Mouse (Mus musculus) frontal cortex, postnatal 25 days (tissue): ENCODE data around the gene Taf1d.
A peak's percentile ranks its signal among the peaks of the same experiment; 100 is the strongest.
"Not testable (repeated sequence)": the region's sequence is repeated elsewhere in the genome, so short reads cannot be mapped to it uniquely, and the experiment has no call there.

Source experiments
- DNase-seq, 2 experiments: peaks; one replicate each; pipeline ENCODE4 v3.0.0; 2022; ENCODE audit warnings: low spot score in 2 of 2

Gene Taf1d

GRCm38 (mm10) chr9:15305503-15306397 lies at the start of gene Taf1d:
Gene Taf1d, plus strand, starts transcription at chr9:15306214.
- DNase-seq = peak; percentile 88 to 95

GRCm38 (mm10) chr9:15256214-15256613 lies 49.8 kb upstream of the Taf1d start:
- DNase-seq = no peak

- no peak for DNase-seq
These were observed 44.0 kb upstream of the Taf1d start for GRCm38 (mm10) chr9:15261980-15262379.

- no peak for DNase-seq
These were observed 42.5 kb upstream of the Taf1d start for GRCm38 (mm10) chr9:15263487-15263886.

- no peak for DNase-seq
These were observed 32.0 kb upstream of the Taf1d start for GRCm38 (mm10) chr9:15273981-15274380.

GRCm38 (mm10) chr9:15276855-15277254 lies 29.2 kb upstream of the Taf1d start:
- DNase-seq = no peak

- DNase-seq = no peak
These were observed 27.7 kb upstream of the Taf1d start for GRCm38 (mm10) chr9:15278343-15278742.

GRCm38 (mm10) chr9:15279139-15279648 lies 26.8 kb upstream of the Taf1d start:
- DNase-seq = no peak

- peak; percentile 82 to 92 for DNase-seq
These were observed 26.1 kb upstream of the Taf1d start, which contains the start of gene Med17 for GRCm38 (mm10) chr9:15279649-15280490. Gene Med17, minus strand, starts transcription at chr9:15279931.

- no peak for DNase-seq
These were observed 25.5 kb upstream of the Taf1d start for GRCm38 (mm10) chr9:15280491-15280879.

GRCm38 (mm10) chr9:15285443-15285842 lies 20.6 kb upstream of the Taf1d start:
- DNase-seq = no peak

- no peak for DNase-seq
These were observed 18.2 kb upstream of the Taf1d start for GRCm38 (mm10) chr9:15287846-15288245.

- DNase-seq = no peak
These were observed 17.6 kb upstream of the Taf1d start for GRCm38 (mm10) chr9:15288402-15288801.

GRCm38 (mm10) chr9:15289251-15289650 lies 16.8 kb upstream of the Taf1d start:
- DNase-seq = no peak

- DNase-seq = no peak
These were observed 8.9 kb upstream of the Taf1d start for GRCm38 (mm10) chr9:15297112-15297511.

- no peak for DNase-seq
These were observed 7.6 kb upstream of the Taf1d start for GRCm38 (mm10) chr9:15298451-15298850.

- no peak for DNase-seq
These were observed 6.0 kb upstream of the Taf1d start for GRCm38 (mm10) chr9:15300056-15300455.

GRCm38 (mm10) chr9:15301399-15301798 lies 4.6 kb upstream of the Taf1d start:
- DNase-seq = no peak

- not testable (repeated sequence) for DNase-seq
These were observed 4.0 kb upstream of the Taf1d start for GRCm38 (mm10) chr9:15302006-15302405.

- DNase-seq = no peak
These were observed 3.1 kb upstream of the Taf1d start for GRCm38 (mm10) chr9:15302881-15303280.

GRCm38 (mm10) chr9:15306398-15307119 lies 545 bp downstream of the Taf1d start, which contains the start of gene 4931406C07Rik:
Gene 4931406C07Rik, minus strand, starts transcription at chr9:15306448.
- peak in 1 of 2 experiments; percentile 14 for DNase-seq
